Mouse (Mus musculus): ENCODE results near the gene Xkr8. TPM values are rescaled to one million over a fixed set of nuclear protein-coding genes. Genes with fewer than 3 reads are reported as not detected.
A peak's percentile ranks its signal among the peaks of the same experiment; 100 is the strongest.

The Xkr8 gene
- polyA plus RNA-seq, 1 experiment from 2014 or later, result 3.6 TPM

GRCm38 (mm10) chr4:132734766-132735165, 2.4 kb upstream of the Xkr8 start:
- Histone ChIP-seq H3K9me3 (no peaks in the 10 kb centered on the region), H3K4me1 (peaks cover 10% of the 10 kb centered on the region), H3K4me3 (no peak overlapping the region), H3K4me2 (replicated peaks) (no peak overlapping the region), H3K27me3 (no peaks in the 10 kb centered on the region), H3K9ac (replicated peaks) (no peak overlapping the region), H3K36me3 (no peaks in the 10 kb centered on the region), H3K27ac (replicated peaks) (no peak overlapping the region)
- WGBS, result 92% methylated on average over 2 of the region's 2 CpGs
- ATAC-seq (replicated peaks), result no peak

- H3K4me3 ChIP-seq, result no peak overlapping the region
- ATAC-seq (replicated peaks), result no peak
- WGBS, result 93% methylated on average over 25 of the region's 25 CpGs
Measured at GRCm38 (mm10) chr4:132733071-132733770, 875 bp upstream of the Xkr8 start.

GRCm38 (mm10) chr4:132731616-132732015, 730 bp downstream of the Xkr8 start:
- Histone ChIP-seq H3K4me2 (replicated peaks) (peak overlapping the region; percentile 60), H3K36me3 (no peaks in the 10 kb centered on the region), H3K9ac (replicated peaks) (peak overlapping the region; percentile 48), H3K4me1 (peaks cover 10% of the 10 kb centered on the region), H3K4me3 (peak overlapping the region; percentile 51), H3K9me3 (no peaks in the 10 kb centered on the region), H3K27ac (replicated peaks) (no peak overlapping the region), H3K27me3 (no peaks in the 10 kb centered on the region)
- 53% methylated on average over 12 of the region's 12 CpGs for WGBS
- ATAC-seq (replicated peaks), result no peak

More at GRCm38 (mm10) chr4:132733071-132733770, 875 bp upstream of the Xkr8 start:
- H3K4me1 ChIP-seq, result peaks cover 10% of the 10 kb centered on the region
- no peaks in the 10 kb centered on the region for H3K27me3 ChIP-seq
- H3K27ac ChIP-seq (replicated peaks), result no peak overlapping the region
- no peak overlapping the region for H3K4me2 ChIP-seq (replicated peaks)
- no peaks in the 10 kb centered on the region for H3K9me3 ChIP-seq
- H3K36me3 ChIP-seq, result no peaks in the 10 kb centered on the region
- no peak overlapping the region for H3K9ac ChIP-seq (replicated peaks)

- Histone ChIP-seq H3K4me1 (peaks cover 10% of the 10 kb centered on the region), H3K4me3 (no peak overlapping the region), H3K27ac (replicated peaks) (no peak overlapping the region), H3K27me3 (no peaks in the 10 kb centered on the region), H3K36me3 (peaks cover 11% of the 10 kb centered on the region; the same call in 1 of the 2 replicates), H3K4me2 (replicated peaks) (no peak overlapping the region), H3K9ac (replicated peaks) (no peak overlapping the region), H3K9me3 (no peaks in the 10 kb centered on the region)
- ATAC-seq (replicated peaks), result no peak
- 95% methylated on average over 8 of the region's 8 CpGs for WGBS
Measured at GRCm38 (mm10) chr4:132728233-132728632, 4.1 kb downstream of the Xkr8 start.

GRCm38 (mm10) chr4:132718251-132718650, 14.1 kb downstream of the Xkr8 start:
- 100% methylated on average over 1 of the region's 1 CpGs for WGBS
- Histone ChIP-seq H3K9ac (replicated peaks) (no peak overlapping the region), H3K4me1 (no peaks in the 10 kb centered on the region), H3K4me3 (no peak overlapping the region), H3K27ac (replicated peaks) (no peak overlapping the region), H3K4me2 (replicated peaks) (no peak overlapping the region), H3K27me3 (no peaks in the 10 kb centered on the region), H3K36me3 (peaks cover 51% of the 10 kb centered on the region), H3K9me3 (no peaks in the 10 kb centered on the region)
- ATAC-seq (replicated peaks), result no peak

GRCm38 (mm10) chr4:132713181-132713580, 19.2 kb downstream of the Xkr8 start:
- H3K4me1 ChIP-seq, result no peaks in the 10 kb centered on the region
- WGBS, result 98% methylated on average over 7 of the region's 7 CpGs

GRCm38 (mm10) chr4:132706885-132707284, 25.5 kb downstream of the Xkr8 start:
- Histone ChIP-seq H3K4me2 (replicated peaks) (no peak overlapping the region), H3K36me3 (peaks cover 89% of the 10 kb centered on the region), H3K9me3 (no peaks in the 10 kb centered on the region), H3K9ac (replicated peaks) (no peak overlapping the region), H3K4me1 (no peaks in the 10 kb centered on the region), H3K27me3 (no peaks in the 10 kb centered on the region), H3K4me3 (no peak overlapping the region), H3K27ac (replicated peaks) (no peak overlapping the region)
- WGBS, result 94% methylated on average over 8 of the region's 8 CpGs
- no peak for ATAC-seq (replicated peaks)

More at GRCm38 (mm10) chr4:132713181-132713580, 19.2 kb downstream of the Xkr8 start:
- H3K27ac ChIP-seq (replicated peaks), result no peak overlapping the region
- H3K9me3 ChIP-seq, result no peaks in the 10 kb centered on the region
- no peak for ATAC-seq (replicated peaks)
- no peaks in the 10 kb centered on the region for H3K27me3 ChIP-seq
- H3K4me3 ChIP-seq, result no peak overlapping the region
- no peak overlapping the region for H3K9ac ChIP-seq (replicated peaks)
- no peak overlapping the region for H3K4me2 ChIP-seq (replicated peaks)
- H3K36me3 ChIP-seq, result peaks cover 61% of the 10 kb centered on the region

GRCm38 (mm10) chr4:132702076-132702475, 30.3 kb downstream of the Xkr8 start:
- Histone ChIP-seq H3K27ac (replicated peaks) (no peak overlapping the region), H3K9ac (replicated peaks) (no peak overlapping the region), H3K36me3 (peaks cover 67% of the 10 kb centered on the region), H3K27me3 (no peaks in the 10 kb centered on the region), H3K4me2 (replicated peaks) (no peak overlapping the region), H3K9me3 (no peaks in the 10 kb centered on the region), H3K4me3 (no peak overlapping the region), H3K4me1 (no peaks in the 10 kb centered on the region)
- ATAC-seq (replicated peaks), result no peak
- WGBS, result 97% methylated on average over 5 of the region's 5 CpGs

GRCm38 (mm10) chr4:132693366-132693765, 39.0 kb downstream of the Xkr8 start:
- no peak overlapping the region for H3K4me2 ChIP-seq (replicated peaks)
- 86% methylated on average over 3 of the region's 3 CpGs for WGBS

GRCm38 (mm10) chr4:132689634-132690033, 42.7 kb downstream of the Xkr8 start:
- H3K27ac ChIP-seq (replicated peaks), result no peak overlapping the region
- no peak for ATAC-seq (replicated peaks)
- H3K36me3 ChIP-seq, result peaks cover 40% of the 10 kb centered on the region
- H3K9ac ChIP-seq (replicated peaks), result no peak overlapping the region
- H3K9me3 ChIP-seq, result no peaks in the 10 kb centered on the region
- H3K4me1 ChIP-seq, result no peaks in the 10 kb centered on the region
- H3K27me3 ChIP-seq, result no peaks in the 10 kb centered on the region
- WGBS, result 88% methylated on average over 2 of the region's 2 CpGs
- no peak overlapping the region for H3K4me3 ChIP-seq
- no peak overlapping the region for H3K4me2 ChIP-seq (replicated peaks)

More at GRCm38 (mm10) chr4:132693366-132693765, 39.0 kb downstream of the Xkr8 start:
- no peaks in the 10 kb centered on the region for H3K4me1 ChIP-seq
- no peaks in the 10 kb centered on the region for H3K9me3 ChIP-seq
- no peak for ATAC-seq (replicated peaks)
- H3K27me3 ChIP-seq, result no peaks in the 10 kb centered on the region
- H3K9ac ChIP-seq (replicated peaks), result no peak overlapping the region
- no peak overlapping the region for H3K4me3 ChIP-seq
- no peak overlapping the region for H3K27ac ChIP-seq (replicated peaks)
- peaks cover 46% of the 10 kb centered on the region for H3K36me3 ChIP-seq

GRCm38 (mm10) chr4:132676771-132677539, 55.4 kb downstream of the Xkr8 start:
- no peak overlapping the region for H3K4me3 ChIP-seq
- no peaks in the 10 kb centered on the region for H3K27me3 ChIP-seq
- H3K9me3 ChIP-seq, result no peaks in the 10 kb centered on the region
- WGBS, result 83% methylated on average over 7 of the region's 7 CpGs
- H3K4me2 ChIP-seq (replicated peaks), result no peak overlapping the region
- no peak for ATAC-seq (replicated peaks)
- peaks cover 47% of the 10 kb centered on the region for H3K36me3 ChIP-seq
- no peaks in the 10 kb centered on the region for H3K4me1 ChIP-seq
- no peak overlapping the region for H3K27ac ChIP-seq (replicated peaks)
- H3K9ac ChIP-seq (replicated peaks), result no peak overlapping the region
